Mouse (Mus musculus) heart, postnatal 36 days (tissue): ENCODE results near the gene Cenpm. TPM values are rescaled to one million over a fixed set of nuclear protein-coding genes. Genes with fewer than 3 reads are reported as not detected.
"Not testable (repeated sequence)": the region's sequence is repeated elsewhere in the genome, so short reads cannot be mapped to it uniquely, and the experiment has no call there.

ENCODE experiments used
- DNase-seq, 2 experiments: peaks; one replicate each; pipeline ENCODE4 v3.0.0; 2021 to 2022
- intact Hi-C: fragments of 180-260 bp; cut with DNase I; formaldehyde crosslinking; loops from one replicate; pipeline ENCODE4 v1.15.1; 2025
- total RNA-seq, 2 experiments: library from RNA; stranded (reverse); gene quantifications; 2 replicates each; pipeline ENCODE4 v1.2.3; 2021

Cenpm gene
- total RNA-seq, 2 experiments from 2014 or later: 0.42 to 0.51 TPM

DNA sequence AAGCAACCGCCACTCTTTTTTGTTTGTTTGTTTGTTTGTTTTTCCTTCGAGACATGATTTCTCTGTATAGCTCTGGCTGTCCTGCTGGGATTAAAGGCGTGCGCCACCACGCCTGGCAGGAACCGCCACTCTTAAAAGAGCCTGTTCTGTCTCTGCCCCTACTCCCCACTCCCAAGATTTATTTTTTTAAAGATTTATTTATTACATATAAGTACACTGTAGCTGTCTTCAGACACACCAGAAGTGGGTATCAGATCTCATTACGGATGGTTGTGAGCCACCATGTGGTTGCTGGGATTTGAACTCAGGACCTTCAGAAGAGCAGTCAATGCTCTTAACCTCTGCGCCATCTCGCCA is 235 bp upstream of the Cenpm start:
- intact Hi-C loops, DNase-seq: not testable (repeated sequence)

DNA sequence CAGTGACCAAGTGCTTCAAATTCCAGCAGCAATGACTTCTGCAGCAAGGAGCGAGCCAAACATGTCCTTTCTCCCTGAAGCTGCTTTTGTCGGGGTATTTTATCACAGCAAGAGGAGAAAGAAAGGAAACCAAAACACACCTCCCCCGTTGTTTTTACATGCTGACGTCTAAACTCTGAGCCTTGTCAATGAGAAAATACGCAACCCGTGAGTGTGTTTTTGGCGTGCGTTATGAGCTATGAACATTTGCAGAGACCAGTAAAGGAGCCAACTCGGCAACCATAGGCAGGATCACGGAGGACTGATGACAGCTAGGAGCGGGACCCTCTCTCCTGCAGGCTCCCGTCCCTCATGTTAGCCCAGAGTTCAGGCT is 820 bp downstream of the Cenpm start:
- intact Hi-C loops: no loop called here
- DNase-seq: no peak

- intact Hi-C loops: no loop called here
- DNase-seq: no peak
Observed at GRCm38 (mm10) chr15:82243311-82243710, 1.2 kb downstream of the Cenpm start.

- intact Hi-C loops: loop anchor here (1.0 to 10.0 kb wide), 3 partner anchors 98 to 282 kb away; no protein-coding TSS in a partner anchor
- DNase-seq: peak; percentile 82 to 86
Observed at GRCm38 (mm10) chr15:82236565-82236964, 8.0 kb downstream of the Cenpm start.

DNA sequence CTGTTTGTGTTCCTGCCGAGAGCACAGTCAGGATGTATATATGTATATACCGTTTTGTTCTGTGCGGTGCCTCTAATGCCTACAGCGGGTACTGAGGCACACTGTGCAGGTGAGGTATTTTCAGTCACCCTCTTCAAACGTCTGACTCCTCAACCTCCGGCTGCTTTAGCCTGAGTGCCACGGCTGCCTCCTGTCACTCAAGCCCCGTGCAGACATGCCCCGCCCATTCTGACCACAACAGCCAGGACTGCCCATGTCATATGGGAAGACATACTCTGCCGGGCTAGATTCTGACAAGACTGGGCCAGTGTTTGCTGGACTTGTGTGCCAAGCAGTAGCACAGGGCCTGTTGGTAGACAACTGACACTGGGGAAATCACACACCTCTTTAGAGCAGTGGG is 8.9 kb downstream of the Cenpm start:
- no peak for DNase-seq
- intact Hi-C loops: loop anchor here (1.0 to 10.0 kb wide), 3 partner anchors 97 to 281 kb away; no protein-coding TSS in a partner anchor

DNA sequence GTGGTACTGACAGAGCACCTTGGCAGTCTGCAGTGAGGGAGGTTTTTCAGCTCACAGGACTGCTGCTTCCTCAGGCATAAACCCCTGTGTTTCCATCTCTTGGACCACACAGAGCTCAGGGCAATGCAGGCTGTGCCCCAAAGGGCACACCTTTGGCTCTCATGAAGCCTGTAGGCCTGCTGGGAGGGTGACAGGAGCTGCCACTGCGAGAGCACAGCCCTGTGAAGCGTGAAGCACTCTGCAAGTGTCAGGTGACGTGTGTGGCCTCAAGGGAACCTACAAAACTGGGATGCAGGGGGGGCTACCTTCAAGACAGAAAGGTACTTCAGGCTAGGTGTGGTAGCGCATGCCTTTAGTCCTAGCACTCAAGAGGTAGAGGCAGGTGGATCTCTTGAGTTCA is 11.9 kb downstream of the Cenpm start:
- no peak for DNase-seq
- intact Hi-C loops: loop anchor here (5.0 to 10.0 kb wide), 2 partner anchors 50 to 278 kb away; no protein-coding TSS in a partner anchor

DNA sequence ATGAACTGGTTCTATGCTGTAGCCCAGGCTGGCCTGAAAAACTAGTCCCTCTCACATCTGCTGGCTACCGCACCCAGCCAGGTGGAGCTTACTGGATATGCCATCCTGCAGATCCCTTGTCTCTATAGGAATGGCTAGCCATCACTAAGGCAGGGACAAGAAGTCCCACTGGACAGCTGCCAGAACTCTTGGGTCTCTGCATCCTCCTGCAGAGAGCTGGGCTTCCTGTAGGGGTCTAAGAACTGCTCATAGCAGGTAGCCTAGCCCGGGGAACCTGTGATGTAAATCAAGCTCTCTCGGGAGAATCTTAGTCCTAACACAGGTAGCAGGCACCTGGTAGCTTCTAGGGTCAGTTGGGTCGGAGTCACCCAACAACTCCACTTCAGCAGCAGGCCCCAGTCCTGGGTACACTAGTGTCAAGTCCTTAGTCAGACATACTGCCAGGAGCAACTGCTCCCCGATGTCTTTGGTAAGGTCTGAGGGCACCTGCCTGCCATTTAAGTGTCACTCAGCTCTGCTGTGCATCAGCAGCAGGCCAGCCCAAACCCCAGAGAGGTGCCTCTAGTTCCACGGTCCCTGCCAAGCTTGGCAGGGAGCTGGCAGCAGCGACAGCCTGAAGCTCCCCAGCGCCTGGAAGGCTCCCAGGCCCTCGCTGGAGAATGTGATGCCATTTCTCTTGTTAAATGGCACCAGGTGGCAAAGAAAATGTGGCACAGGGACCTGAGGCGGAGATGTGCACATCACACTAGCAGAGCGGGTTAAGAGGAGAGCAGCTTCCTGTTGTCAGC is 12.8 kb downstream of the Cenpm start:
- intact Hi-C loops: loop anchor here (5.0 to 10.0 kb wide), 2 partner anchors 49 to 277 kb away; no protein-coding TSS in a partner anchor

DNA sequence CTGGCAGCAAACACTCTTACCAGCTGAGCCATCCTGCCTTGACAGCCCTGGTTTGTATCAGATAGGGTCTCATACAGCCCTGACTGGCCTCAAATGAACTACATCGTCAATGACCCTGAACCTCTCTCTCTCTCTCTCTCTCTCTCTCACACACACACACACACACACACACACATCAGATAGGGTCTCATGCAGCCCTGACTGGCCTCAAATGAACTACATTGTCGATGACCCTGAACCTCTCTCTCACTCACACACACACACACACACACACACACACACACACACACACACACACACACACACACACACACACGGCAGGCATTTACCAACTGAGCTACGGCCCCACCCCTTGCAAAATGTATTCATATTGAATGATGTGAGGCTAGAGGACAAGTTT is 13.4 kb downstream of the Cenpm start:
- no peak for DNase-seq
- intact Hi-C loops: loop anchor here (5.0 to 10.0 kb wide), 2 partner anchors 49 to 276 kb away; no protein-coding TSS in a partner anchor

More for the DNA sequence above, 12.8 kb downstream of the Cenpm start:
- DNase-seq: no peak

- intact Hi-C loops: loop anchor here (5.0 to 10.0 kb wide), 2 partner anchors 48 to 275 kb away; no protein-coding TSS in a partner anchor
- DNase-seq: no peak
Observed at GRCm38 (mm10) chr15:82230098-82230611, 14.4 kb downstream of the Cenpm start.

GRCm38 (mm10) chr15:82229542-82230045 is 15.0 kb downstream of the Cenpm start:
- intact Hi-C loops: loop anchor here (5.0 to 10.0 kb wide), 2 partner anchors 47 to 275 kb away; no protein-coding TSS in a partner anchor
- no peak for DNase-seq

DNA sequence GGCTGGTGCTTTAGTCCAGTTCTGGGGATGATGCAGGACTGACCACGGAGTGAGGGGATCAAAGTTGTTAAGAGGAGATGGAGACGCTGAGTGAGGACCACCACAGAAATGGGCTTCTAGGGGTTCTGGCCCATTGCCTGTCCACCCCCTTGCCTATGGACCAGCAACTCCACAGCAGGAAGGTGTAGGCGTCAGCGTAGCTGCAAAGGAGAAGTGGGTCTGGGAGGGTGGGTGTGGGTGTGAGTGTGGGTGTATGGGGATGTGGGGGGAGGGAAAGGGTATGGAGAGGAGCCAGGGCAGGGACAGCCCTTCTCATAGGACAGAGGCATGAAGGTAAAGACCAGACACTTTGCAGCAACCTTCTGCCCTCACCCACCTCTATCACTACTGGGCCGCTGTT is 18.8 kb downstream of the Cenpm start:
- intact Hi-C loops: no loop called here
- no peak for DNase-seq

- no peak for DNase-seq
- intact Hi-C loops: no loop called here
Observed at GRCm38 (mm10) chr15:82224602-82225215, 19.8 kb downstream of the Cenpm start.

- intact Hi-C loops: no loop called here
- peak; percentile 32 to 49 for DNase-seq
Observed at GRCm38 (mm10) chr15:82223657-82224601, 20.6 kb downstream of the Cenpm start, which contains the start of gene Tnfrsf13c. TSS of gene Tnfrsf13c (minus strand) at chr15:82224369.

DNA sequence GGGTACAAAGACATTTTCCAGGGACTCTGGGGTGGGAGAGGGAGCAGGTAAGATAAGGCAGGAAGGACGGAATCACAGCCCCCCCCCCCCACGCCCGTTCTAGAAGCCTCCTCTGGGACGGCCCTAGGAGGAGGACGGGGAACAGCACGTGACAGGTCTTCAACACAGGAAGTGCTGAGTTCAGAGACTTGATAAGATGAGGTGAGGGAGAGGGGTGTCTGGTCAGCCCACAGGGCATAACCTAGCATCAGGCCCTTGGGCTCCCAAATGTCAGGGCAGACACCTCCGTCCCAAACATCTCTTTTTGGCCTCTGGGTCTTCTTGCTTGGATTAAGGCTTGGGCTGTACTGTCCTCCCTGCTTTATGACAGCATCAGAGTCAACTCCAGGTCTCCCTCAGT is 21.3 kb downstream of the Cenpm start:
- intact Hi-C loops: no loop called here
- DNase-seq: no peak

DNA sequence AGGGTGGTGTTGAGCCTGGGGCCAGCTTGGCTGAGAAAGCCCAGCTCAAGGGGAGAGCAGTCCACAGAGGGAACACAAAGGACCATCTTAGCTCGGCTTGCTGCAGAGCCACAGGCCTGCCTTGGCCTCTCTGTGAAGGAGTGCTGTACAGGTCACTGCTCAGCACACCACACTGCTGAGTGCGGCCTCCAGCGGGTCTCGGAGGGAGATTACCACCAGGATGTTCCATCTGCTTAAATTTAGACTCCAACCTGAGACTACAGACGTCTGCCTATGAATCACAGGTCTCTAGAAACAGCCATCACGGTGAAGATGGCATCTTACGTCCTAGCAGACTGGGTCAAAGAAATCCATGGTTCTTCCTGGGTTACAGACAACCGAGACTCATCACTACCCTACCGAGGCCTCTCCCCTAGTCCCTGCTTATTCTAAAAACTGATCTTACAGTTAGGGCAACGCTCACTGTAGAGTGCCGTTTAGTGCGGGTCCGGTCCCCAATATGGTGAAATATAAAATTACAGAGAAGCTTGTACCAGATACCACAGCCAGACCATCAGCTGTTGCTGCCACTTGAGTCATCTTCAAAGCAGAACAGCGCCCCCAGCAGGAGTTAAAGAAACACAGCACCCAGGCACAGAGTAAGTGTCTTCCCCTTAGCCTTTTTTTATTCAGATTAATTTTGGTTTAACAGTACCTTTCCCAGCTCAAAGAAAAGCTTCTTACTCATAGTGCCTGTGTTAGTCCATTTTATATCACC is 23.3 kb downstream of the Cenpm start:
- DNase-seq: no peak
- intact Hi-C loops: no loop called here

GRCm38 (mm10) chr15:82220003-82220675 is 24.4 kb downstream of the Cenpm start:
- no peak for DNase-seq
- intact Hi-C loops: no loop called here

DNA sequence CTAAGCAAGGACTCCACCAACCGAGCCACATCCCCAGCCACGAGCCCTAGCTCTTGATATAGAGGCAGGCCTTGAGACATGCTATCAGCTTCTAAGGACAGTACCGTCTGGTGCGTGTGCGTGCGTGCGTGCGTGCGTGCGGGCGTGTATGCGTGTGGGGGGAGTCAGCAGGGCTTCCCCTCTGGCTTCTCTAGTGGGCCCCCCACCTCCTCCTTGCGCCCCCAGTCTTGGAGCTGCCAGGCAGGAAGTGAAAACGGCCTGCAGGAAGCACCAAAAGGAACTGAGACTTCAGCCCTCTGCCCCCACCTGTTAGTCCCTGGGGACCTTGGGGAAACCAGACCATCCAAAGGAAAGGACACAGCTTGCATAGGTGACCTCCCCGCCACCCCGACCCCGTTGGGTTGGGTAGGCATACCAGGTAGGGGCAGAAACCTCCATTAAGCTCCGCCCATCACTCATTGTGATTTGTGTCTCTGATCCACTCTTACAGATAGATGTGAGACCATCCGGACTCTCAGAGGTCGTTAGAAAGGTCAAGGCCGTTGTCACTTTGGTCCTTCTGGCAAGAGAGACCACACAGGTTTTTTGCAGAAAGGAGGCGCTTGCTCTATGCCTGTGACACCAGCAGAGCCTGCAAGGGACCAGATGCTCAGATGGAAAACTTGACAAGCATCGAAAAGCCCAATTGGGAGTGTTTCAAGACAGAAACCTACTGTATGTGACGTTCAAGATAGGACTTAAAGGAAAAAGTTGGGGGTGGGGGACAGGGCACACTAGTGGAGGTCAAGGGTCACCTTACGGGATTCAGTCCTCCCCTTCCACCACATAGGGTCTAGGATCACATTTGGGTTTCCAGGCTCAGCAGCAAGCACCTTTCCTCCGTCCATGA is 25.5 kb downstream of the Cenpm start:
- intact Hi-C loops: no loop called here
- DNase-seq: no peak

DNA sequence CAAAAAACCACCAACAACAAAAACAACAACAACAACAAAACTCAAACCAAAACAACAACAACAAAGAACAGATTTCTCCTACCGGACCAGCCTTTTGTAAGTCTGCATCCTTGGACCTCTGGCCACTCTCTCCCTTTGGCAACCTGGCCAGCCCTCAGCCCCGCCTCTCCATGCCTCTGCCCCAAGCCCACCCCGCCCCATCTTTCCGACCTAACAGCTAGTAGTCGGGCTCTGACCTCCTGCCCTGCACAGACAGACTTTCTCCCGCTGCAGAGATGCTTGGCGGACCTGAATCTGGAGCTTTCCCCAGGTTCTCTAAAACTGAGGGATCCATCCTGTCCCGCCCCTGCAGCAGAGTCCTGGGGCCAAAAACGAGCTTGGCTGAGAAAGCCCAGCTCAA is 26.6 kb downstream of the Cenpm start:
- intact Hi-C loops: no loop called here
- DNase-seq: no peak
